Mouse (Mus musculus) kidney, postnatal 0 days (tissue): ENCODE data around the gene Hist2h3c2. TPM values are rescaled to one million over a fixed set of nuclear protein-coding genes. Genes with fewer than 3 reads are reported as not detected.

Experiments
- ATAC-seq: fragments of 200-750 bp; cut with Nextera tagmentation; replicated peaks from 2 replicates; pipeline ENCODE4 v1.8.0; 2017; ENCODE audit warnings: low read depth, moderate number of reproducible peaks, moderate TSS enrichment, moderate library complexity; ENCODE audit not compliant: low FRiP score
- DNase-seq: peaks from one replicate; pipeline ENCODE4 v3.0.0-alpha.2; 2016; ENCODE audit warnings: low spot score
- H3K27ac ChIP-seq: fragments of 300-500 bp; sonication (generic); 2 replicates; pipeline ENCODE4 v1.5.1; 2014; ENCODE audit warnings: mild to moderate bottlenecking
- H3K27me3 ChIP-seq: fragments of 300-500 bp; sonication (generic); 2 replicates; pipeline ENCODE4 v1.6.1; 2014; ENCODE audit warnings: low read length, mixed read lengths; ENCODE audit not compliant: insufficient read depth
- H3K36me3 ChIP-seq: fragments of 300-500 bp; sonication (generic); 2 replicates; pipeline ENCODE4 v1.6.1; 2014; ENCODE audit warnings: low read length, mixed read lengths; ENCODE audit not compliant: insufficient read depth
- H3K4me1 ChIP-seq: fragments of 300-500 bp; sonication (generic); replicated peaks from 2 replicates; pipeline ENCODE4 v1.6.1; 2014; ENCODE audit warnings: antibody characterized with exemption, low read length, mixed read lengths; ENCODE audit not compliant: insufficient read depth
- H3K4me2 ChIP-seq: fragments of 300-500 bp; sonication (generic); 2 replicates; pipeline ENCODE4 v1.6.1; 2014; ENCODE audit warnings: mild to moderate bottlenecking, low read length, moderate library complexity, mixed read lengths
- H3K4me3 ChIP-seq: fragments of 300-500 bp; sonication (generic); replicated peaks from 2 replicates; pipeline ENCODE4 v1.5.1; 2014; ENCODE audit warnings: low read depth, low read length
- H3K9ac ChIP-seq: fragments of 300-500 bp; sonication (generic); 2 replicates; pipeline ENCODE4 v1.6.1; 2014; ENCODE audit warnings: low read depth, low read length
- H3K9me3 ChIP-seq: fragments of 300-500 bp; sonication (generic); replicated peaks from 2 replicates; pipeline ENCODE4 v1.6.1; 2016; ENCODE audit warnings: low read length, inconsistent platforms, mixed read lengths
- CTCF ChIP-seq: IDR thresholded peaks from 2 replicates; pipeline ENCODE4 v1.5.1; 2016; ENCODE audit warnings: antibody characterized with exemption, low read depth, mild to moderate bottlenecking, moderate library complexity
- WGBS: fragments of 180-500 bp; shearing (Covaris S2); extraction: QIAGEN DNeasy Blood & Tissue Kit; methylation state at CpG from one replicate; pipeline ENCODE4 v1.1.7; 2014; 5-methylcytosine and 5-hydroxymethylcytosine counted together
- microRNA-seq: library from miRNA; unstranded; fragments of <30 nt; microRNA quantifications from one replicate; pipeline ENCODE4, GENCODE M21; 2016
- polyA plus RNA-seq: library from polyadenylated mRNA; unstranded; fragments of >200 nt; fragmentation: Nextera tagmentation; extraction: Ambion mirVana; gene quantifications from 2 replicates; pipeline ENCODE4 v1.2.1, GENCODE M21; 2015

Hist2h3c2 gene
- polyA plus RNA-seq, 1 experiment from 2014 or later = 2.1 TPM

- Histone ChIP-seq H3K4me3 (peak overlapping the region; percentile 48; the same call in 1 of the 2 replicates), H3K4me1 (peaks cover 12% of the 10 kb centered on the region), H3K36me3 (no peaks in the 10 kb centered on the region), H3K27ac (no peak overlapping the region), H3K27me3 (no peaks in the 10 kb centered on the region), H3K9me3 (no peaks in the 10 kb centered on the region), H3K4me2 (peak overlapping the region; percentile 73), H3K9ac (no peak overlapping the region)
- 3% methylated on average over 6 of the region's 6 CpGs for WGBS
- no peak for DNase-seq
- ATAC-seq = no peak
- TF ChIP-seq CTCF = no peak
These were observed 40.7 kb downstream of the Hist2h3c2 start for GRCm38 (mm10) chr3:96198181-96198580.

GRCm38 (mm10) chr3:96197129-96197749 is 41.7 kb downstream of the Hist2h3c2 start:
- peak overlapping the region; percentile 73 for H3K9ac ChIP-seq
- TF ChIP-seq CTCF = peak; percentile 16; the same call in 1 of the 2 replicates
- peak overlapping the region; percentile 91 for H3K27ac ChIP-seq
- WGBS = under 1% methylated on average over 50 of the region's 50 CpGs
- H3K4me2 ChIP-seq = peak overlapping the region; percentile 73
- peaks cover 12% of the 10 kb centered on the region for H3K4me1 ChIP-seq
- peak; percentile 90 for ATAC-seq
- H3K4me3 ChIP-seq = peak overlapping the region; percentile 48
- no peaks in the 10 kb centered on the region for H3K27me3 ChIP-seq
- no peaks in the 10 kb centered on the region for H3K9me3 ChIP-seq
- peak; percentile 95 for DNase-seq
- no peaks in the 10 kb centered on the region for H3K36me3 ChIP-seq

DNA sequence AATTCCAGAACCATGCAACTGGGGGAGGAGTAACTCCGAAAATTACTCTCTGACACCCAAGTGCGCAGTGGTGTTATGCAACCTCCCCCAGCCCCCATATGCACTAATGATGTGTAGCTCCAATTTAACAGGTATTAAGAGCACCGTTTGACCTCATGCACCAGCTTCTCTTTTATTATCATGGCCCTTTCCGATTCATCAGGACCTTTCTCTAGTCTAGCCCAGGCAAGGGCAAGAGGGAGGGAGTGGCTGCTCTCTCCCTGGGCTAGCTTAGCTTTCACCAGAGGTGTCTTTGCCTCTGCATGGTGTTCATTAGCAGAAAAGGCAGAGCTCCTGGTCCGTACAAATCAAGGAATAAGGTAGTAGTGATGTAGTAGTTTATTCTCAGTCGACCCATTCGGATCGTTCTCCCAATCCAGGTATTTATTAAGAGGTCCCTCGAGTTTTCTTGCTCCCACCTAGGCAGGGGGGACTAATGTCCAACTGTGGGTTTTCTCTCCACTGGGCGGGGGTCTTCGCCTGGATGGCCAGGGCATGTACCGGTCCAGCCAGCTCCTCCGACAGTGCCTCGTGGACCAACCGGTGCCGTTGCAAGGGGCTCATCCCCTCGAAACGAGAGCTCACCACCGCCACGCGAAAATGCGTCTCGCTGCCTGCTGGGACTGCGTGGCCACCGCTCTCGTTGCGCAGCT is 42.3 kb downstream of the Hist2h3c2 start:
- Histone ChIP-seq H3K4me3 (peak overlapping the region; percentile 48), H3K27me3 (no peaks in the 10 kb centered on the region), H3K4me1 (peaks cover 12% of the 10 kb centered on the region), H3K9ac (peak overlapping the region; percentile 73), H3K4me2 (peak overlapping the region; percentile 73), H3K9me3 (no peaks in the 10 kb centered on the region), H3K36me3 (no peaks in the 10 kb centered on the region), H3K27ac (peak overlapping the region; percentile 91)
- no peak for DNase-seq
- WGBS = 18% methylated on average over 27 of the region's 27 CpGs
- no peak for TF ChIP-seq CTCF
- no peak; the same call in 1 of the 2 replicates for ATAC-seq

GRCm38 (mm10) chr3:96195616-96196313 is 43.2 kb downstream of the Hist2h3c2 start:
- no peak overlapping the region for H3K4me3 ChIP-seq
- 93% methylated on average over 11 of the region's 11 CpGs for WGBS
- peak; percentile 29; the same call in 1 of the 2 replicates for TF ChIP-seq CTCF

DNA sequence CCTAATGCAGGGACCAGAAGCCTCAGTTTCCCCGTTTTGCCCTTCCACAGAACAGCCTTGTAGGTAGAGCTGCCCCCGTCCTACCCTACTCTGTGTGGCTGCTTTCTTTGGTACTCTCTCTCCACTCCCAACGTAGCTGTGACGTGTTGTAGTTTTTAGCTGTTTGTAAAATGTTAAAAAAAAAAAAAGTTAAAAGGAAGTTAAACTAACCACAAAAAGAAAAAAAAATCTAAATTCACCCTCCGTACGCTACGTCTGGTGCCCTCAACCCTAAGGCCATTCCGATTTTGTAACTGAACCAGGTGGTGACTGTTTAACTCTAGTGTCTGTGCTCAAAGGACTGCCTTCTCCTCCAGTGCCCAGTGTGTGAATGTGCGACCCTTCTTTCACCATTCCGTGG is 44.0 kb downstream of the Hist2h3c2 start:
- Histone ChIP-seq H3K9me3 (no peaks in the 10 kb centered on the region), H3K9ac (no peak overlapping the region), H3K4me2 (no peak overlapping the region), H3K27ac (no peak overlapping the region), H3K4me1 (peaks cover 12% of the 10 kb centered on the region), H3K27me3 (no peaks in the 10 kb centered on the region), H3K4me3 (no peak overlapping the region), H3K36me3 (no peaks in the 10 kb centered on the region)
- no peak for ATAC-seq
- WGBS = 87% methylated on average over 10 of the region's 10 CpGs
- no peak for DNase-seq
- no peak for TF ChIP-seq CTCF

More at GRCm38 (mm10) chr3:96195616-96196313, 43.2 kb downstream of the Hist2h3c2 start:
- Histone ChIP-seq H3K36me3 (no peaks in the 10 kb centered on the region), H3K9ac (no peak overlapping the region), H3K4me1 (peaks cover 12% of the 10 kb centered on the region), H3K4me2 (no peak overlapping the region), H3K27ac (no peak overlapping the region), H3K9me3 (no peaks in the 10 kb centered on the region), H3K27me3 (no peaks in the 10 kb centered on the region)
- no peak for DNase-seq
- ATAC-seq = no peak

DNA sequence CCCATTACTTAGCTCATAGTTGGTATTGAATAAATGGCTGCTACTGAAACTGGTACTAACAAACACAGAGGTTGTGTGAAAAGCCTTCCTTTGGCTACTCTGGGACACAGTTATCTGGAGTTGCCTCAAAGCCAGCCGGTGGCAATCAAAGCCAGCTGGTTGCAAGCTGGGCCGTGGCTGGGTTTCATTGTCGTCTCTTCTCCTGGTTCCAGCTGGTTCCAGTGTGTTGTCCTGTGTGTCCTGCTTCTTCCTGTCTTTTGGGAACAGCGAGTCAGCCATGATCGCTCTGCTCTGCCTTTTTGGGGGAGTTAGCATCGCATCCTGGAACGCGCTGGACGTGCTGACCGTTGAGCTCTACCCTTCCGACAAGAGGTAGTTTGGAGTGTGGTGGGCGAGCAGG is 46.0 kb downstream of the Hist2h3c2 start:
- Histone ChIP-seq H3K9me3 (no peaks in the 10 kb centered on the region), H3K4me3 (no peak overlapping the region), H3K4me1 (peaks cover 12% of the 10 kb centered on the region), H3K9ac (no peak overlapping the region), H3K36me3 (no peaks in the 10 kb centered on the region), H3K4me2 (no peak overlapping the region), H3K27ac (no peak overlapping the region), H3K27me3 (no peaks in the 10 kb centered on the region)
- DNase-seq (no peak), ATAC-seq (no peak)
- TF ChIP-seq CTCF = no peak
- 67% methylated on average over 12 of the region's 12 CpGs for WGBS

Small RNA genes lying within 50 kb of the gene (microRNA-seq; reads per million reads assigned to microRNA genes)
- not detected for gene Gm44492
- gene Gm47311 = not detected
- gene Gm47313 = not detected

Other genes starting within 250 kb of the Hist2h3c2 start
- gene Plekho1, start 243.1 kb downstream of the Hist2h3c2 start, polyA plus RNA-seq = 41.5 and 42.5 TPM in 2 replicates
- gene Vps45, start 180.7 kb downstream of the Hist2h3c2 start, polyA plus RNA-seq = 38.1 and 41.9 TPM in 2 replicates
- 20.7 and 21.8 TPM in 2 replicates for gene Otud7b, start 134.6 kb downstream of the Hist2h3c2 start, polyA plus RNA-seq
- gene Mtmr11, start 77.1 kb downstream of the Hist2h3c2 start, polyA plus RNA-seq = 27.1 and 35.0 TPM in 2 replicates
- 128 and 138 TPM in 2 replicates for gene Sf3b4, start 66.8 kb downstream of the Hist2h3c2 start, polyA plus RNA-seq
- 9.4 and 12.2 TPM in 2 replicates for gene Sv2a, start 58.0 kb downstream of the Hist2h3c2 start, polyA plus RNA-seq
- gene Bola1, start 19.4 kb downstream of the Hist2h3c2 start, polyA plus RNA-seq = 66.4 and 70.5 TPM in 2 replicates
- not detected in 2 replicates for gene Hist2h2ab, start 19.3 kb downstream of the Hist2h3c2 start, polyA plus RNA-seq
- gene Hist2h2ac, start 18.2 kb downstream of the Hist2h3c2 start, polyA plus RNA-seq = 7.5 and 8.5 TPM in 2 replicates
- 8.7 and 8.9 TPM in 2 replicates for gene Hist2h2be, start 18.0 kb downstream of the Hist2h3c2 start, polyA plus RNA-seq
- 86.7 and 107 TPM in 2 replicates for gene Hist2h2aa2, start 1.1 kb upstream of the Hist2h3c2 start, polyA plus RNA-seq
- 30.9 and 33.5 TPM in 2 replicates for gene Hist2h2aa1, start 6.4 kb upstream of the Hist2h3c2 start, polyA plus RNA-seq
- 0.62 and 1.0 TPM in 2 replicates for gene Hist2h3c1, start 7.6 kb upstream of the Hist2h3c2 start, polyA plus RNA-seq
- gene Hist2h4, start 24.2 kb upstream of the Hist2h3c2 start, polyA plus RNA-seq = 9.6 and 9.9 TPM in 2 replicates
- 34.6 and 36.5 TPM in 2 replicates for gene Hist2h3b, start 29.5 kb upstream of the Hist2h3c2 start, polyA plus RNA-seq
- 4.9 and 5.4 TPM in 2 replicates for gene Hist2h2bb, start 30.6 kb upstream of the Hist2h3c2 start, polyA plus RNA-seq
- 2.0 and 2.5 TPM in 2 replicates for gene Fcgr1, start 54.8 kb upstream of the Hist2h3c2 start, polyA plus RNA-seq
- 0.40 and 0.51 TPM in 2 replicates for gene BC107364, start 213.2 kb upstream of the Hist2h3c2 start, polyA plus RNA-seq